Mouse (Mus musculus) frontal cortex, postnatal 25 days (tissue): ENCODE measurements at regions not wholly inside any gene's neighbourhood (a gene's known extent, or its start where the extent isn't known, plus 50 kb on each side); places are given as distances from the start of the nearest gene placed in this dataset.
"Not testable (repeated sequence)": the region's sequence is repeated elsewhere in the genome, so short reads cannot be mapped to it uniquely, and the experiment has no call there.

Experiments used
- DNase-seq, 2 experiments: peaks; one replicate each; pipeline ENCODE4 v3.0.0; 2022; ENCODE audit warnings: low spot score in 2 of 2

DNA sequence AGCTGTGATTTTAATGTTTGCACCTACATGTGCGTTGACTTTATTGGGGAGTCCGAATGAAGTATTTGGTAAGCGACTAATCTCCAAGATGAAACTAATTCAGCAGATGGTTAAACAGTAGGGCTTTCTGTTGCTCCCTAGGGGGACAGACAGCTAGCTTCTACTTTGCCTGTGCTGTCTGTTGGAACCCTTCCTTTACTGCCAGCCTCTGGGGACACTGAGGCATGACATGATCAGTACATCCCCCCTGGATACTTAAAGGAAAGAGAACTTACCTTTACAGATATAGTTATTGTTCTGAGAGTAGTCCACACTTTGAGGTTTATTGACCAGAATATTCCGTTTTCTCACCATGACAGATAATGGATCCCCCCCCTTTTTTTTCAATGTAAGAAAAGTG lies 289.8 kb upstream of the Ift57 start:
- DNase-seq = no peak

DNA sequence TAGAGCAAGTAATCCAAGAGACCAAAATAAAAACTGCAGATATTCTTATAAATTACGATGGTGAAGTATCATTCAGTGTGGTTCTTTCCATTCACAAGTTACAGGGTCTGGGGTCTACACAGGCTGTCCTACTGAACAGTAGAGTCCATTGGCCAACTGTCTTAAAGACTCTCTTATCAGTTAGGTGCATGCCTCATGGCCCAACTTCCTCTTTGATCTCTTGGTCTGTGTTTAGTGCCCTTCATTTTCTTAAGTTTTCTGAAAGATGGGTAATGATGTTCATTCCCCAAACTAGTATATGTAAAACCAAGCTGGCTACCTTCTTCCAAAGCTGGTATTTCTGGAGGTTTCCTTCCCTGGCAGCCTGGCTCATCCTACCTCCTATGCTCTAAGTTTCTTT lies 268.7 kb upstream of the Ift57 start:
- no peak for DNase-seq

DNA sequence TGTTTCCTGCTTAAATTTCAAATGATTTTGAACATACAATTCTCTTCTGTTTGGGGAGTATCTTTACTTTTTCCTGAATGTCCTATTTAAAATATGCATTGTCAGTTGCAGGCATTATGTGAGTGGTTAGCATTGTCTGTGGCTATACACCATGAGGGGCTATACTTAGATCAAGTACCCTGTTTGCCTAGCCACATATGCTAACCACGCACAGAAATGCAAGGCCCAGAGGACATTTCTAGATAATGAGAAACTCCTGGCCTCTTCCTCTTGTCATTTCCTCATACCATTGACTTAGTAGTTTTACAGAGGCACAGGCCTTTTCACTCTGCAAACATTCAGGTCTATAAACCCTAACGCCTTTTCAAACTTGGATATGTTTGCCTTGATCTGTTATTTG lies 267.1 kb upstream of the Ift57 start:
- DNase-seq = no peak

DNA sequence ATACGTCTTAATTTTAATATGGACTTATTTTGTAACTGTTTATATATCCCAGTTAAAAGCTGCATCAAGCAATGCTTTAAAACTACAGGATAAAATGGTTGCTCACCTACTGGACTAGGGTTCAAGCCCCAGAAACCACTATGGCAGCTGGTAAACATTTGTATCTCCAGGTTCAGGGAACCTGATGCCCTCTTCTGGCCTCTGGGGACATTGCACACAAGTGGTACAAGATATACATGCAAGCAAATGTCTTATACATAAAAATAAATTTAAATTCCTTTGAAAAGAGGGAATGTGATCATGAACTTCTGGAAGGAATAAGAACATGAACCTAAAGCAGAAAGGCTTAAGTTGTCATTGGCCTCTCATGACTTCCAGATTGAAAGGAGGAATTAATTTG lies 257.8 kb upstream of the Ift57 start:
- DNase-seq = no peak

DNA sequence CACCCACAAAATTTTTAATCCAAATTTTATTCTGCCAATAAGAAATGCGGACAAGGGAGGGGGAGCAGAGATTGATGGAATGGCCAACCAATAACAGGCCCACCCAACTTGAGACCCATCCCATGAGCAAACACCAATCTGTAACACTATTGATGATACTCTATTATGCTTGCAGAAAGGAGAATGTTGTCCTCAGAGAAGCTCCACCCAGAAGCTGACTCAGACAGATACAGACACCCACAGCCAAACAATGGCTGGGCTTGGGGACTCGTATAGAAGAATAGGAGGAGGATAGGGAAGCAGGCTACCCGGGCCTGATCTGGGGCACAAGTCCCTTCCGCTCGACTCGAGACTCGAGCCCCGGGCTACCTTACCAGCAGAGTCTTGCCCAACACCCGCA lies 251.7 kb upstream of the Ift57 start:
- not testable (repeated sequence) for DNase-seq

DNA sequence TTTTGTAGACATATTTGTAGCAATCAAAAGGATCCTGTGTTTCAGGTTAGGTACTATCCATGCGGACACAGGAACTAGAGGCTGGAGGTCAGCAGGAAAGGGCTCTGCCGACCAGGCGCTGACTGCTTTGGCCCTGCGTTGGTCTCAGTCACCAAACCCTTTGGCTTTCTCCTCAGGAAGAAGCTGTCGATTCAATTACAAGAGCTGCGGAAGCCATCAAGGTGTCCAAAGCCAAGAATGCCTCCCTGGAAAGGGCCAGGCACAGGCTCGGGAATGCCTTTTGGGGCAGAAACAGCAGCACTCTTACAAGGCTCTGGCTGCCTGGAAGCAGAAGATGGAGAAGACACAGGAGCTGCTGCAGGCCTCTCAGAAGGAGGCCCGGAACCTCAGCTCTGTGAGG lies 205.2 kb upstream of the Ift57 start:
- DNase-seq = no peak

DNA sequence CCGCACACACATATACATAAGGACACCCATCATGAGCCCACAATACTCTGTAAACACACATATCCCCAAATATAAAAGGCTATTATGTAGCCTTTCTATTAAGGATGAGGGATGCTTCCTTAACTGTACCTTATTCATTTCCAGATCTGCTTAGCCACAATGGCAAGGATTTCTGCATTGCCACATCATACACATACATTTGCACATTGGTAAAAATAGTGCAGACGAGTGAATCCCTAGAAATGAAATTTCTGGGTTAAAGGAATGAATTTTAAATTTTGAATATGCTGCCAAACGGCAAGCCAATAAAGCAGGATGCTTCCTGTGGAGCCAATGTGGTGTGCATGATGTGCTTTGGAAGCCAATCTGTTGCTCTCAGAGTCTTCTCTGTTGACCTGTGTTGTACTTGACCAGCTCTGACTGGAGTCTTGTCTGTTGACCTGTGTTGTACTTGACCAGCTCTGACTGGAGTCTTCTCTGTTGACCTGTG lies 201.5 kb upstream of the Ift57 start:
- no peak for DNase-seq

DNA sequence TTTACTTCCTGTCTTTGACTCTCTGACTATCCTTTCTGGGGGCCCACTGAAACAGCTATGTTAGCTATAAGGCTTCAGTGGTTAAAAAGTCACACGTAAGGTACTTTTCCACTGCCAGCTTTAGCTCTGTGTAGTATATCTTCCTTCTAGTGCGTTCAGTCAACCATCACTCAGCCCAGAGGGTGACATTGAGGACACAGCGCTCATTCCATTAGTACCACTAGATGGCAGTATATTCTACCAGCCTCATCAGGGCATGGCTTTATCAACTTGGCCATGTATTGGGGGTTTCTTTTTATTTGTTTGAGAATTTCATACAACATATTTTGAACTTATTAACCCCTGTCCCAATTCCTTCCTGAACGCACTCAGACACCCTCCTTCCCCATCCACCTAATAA lies 198.2 kb upstream of the Ift57 start:
- DNase-seq = no peak

DNA sequence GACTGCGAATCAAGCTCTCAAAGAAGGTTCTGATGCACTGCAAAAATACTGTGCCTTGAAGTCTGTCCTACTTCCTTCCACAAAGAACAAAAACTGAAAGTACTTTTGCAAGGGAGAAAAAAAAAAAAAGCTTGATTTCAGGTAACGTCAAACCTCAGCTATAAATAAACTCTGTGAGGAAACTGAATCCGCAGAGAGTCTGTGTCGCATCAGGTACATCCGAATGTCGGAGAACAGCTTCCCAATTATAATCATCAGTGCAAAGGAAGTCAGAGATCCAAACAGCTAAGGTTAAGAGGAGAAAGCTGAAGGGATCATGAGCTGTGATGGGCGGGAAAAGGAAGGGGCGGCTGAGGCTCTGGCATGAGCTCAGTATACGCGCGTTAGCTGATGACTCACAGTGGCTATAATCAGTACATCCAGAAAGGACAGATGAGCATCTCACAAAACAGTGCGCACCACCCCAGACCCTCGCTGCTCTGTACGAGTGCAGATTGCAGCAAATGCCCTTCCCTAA lies 195.1 kb upstream of the Ift57 start:
- peak in 1 of 2 experiments; percentile 27 for DNase-seq

DNA sequence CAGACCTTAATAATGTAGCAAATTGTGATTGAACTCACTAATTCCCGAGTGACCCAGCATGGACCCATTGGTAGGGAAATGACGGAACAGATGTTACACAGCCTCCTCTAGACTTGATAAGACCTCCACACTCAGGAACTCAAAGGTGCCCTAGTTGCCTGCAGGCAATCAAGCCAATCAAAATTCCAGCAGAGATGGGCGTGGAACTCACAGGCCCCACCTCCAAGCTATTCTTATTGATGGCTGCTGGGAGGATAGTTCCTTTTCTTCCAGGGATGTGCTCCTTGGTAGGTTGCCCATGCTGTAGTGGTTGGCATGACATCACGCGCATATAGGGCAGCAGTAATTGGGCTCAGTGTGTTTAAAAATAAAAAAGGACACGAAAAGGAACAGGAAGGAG lies 194.4 kb upstream of the Ift57 start:
- DNase-seq = no peak

DNA sequence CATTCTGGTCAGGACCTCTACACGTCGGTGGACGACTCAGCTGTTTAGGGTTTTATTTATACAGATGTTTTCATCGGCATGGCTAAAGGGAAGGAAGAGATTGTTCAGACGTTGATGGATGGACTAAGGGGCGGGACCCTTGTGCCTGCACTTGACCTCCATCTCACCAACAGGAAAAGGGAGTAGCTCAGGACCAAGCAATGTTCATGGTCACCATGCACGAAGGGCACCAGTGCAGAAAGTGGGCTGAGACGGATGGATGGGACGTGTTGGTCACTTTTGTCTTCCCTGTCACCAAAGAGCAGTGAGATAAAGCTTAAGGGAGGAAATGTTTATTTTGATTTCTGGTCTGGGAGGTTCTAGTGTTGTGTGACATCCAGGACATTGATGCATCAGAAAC lies 193.8 kb upstream of the Ift57 start:
- no peak for DNase-seq

DNA sequence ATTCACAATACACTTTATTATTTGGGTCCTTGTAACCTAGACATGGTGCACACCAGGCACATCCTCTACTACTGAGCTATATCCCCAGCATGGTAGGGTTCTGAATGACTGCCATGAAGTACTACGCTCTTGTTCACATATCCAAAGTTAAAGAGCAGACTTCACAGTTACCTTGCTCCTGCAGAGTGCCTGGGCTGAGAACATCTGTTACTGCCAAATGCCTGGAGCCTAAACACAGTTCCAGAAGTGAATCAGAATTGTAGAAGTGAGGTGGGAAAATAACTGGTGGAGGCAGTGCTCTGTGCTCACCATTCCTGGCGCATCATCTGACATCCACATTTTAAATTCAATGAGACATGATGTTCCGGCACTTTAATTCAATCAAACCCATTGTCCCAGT lies 180.2 kb upstream of the Ift57 start:
- DNase-seq = no peak

DNA sequence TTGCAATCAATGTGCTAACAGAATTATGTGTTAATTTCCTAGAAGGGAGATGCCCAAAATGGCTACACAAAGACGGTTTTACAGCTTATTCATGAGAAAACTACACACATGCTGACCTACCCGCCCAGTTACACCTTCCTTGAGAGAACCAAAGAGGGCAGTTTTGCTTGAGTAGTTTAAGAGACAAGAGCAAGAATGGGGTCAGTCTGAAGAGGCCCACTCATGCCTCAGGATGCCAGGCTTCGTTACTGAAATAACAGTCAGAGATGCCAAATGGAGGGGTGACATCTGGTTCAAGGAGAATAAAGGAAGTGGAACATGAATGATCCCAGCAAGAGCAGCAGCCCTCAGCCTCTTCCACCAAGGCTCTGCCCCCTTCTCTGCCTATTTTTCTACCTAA lies 178.6 kb upstream of the Ift57 start:
- no peak for DNase-seq

DNA sequence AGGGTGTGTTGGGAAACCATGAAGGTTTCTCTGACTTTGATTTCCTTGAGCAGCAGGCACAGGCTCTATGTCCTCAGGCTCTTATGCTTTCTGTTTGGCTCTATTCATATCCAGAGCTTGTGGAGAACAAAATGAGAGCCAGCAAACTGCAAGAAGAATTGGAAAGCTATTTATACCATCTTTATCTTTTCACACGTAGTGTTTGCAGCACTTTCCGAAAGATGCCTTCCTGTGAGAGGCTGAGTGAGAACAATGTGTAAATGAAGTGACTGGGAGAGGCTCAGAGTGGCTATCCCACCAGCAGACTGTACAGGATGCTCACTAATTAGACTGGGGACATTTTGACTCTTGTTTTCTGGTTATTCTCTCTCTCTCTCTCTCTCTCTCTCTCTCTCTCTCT lies 177.3 kb upstream of the Ift57 start:
- no peak for DNase-seq

DNA sequence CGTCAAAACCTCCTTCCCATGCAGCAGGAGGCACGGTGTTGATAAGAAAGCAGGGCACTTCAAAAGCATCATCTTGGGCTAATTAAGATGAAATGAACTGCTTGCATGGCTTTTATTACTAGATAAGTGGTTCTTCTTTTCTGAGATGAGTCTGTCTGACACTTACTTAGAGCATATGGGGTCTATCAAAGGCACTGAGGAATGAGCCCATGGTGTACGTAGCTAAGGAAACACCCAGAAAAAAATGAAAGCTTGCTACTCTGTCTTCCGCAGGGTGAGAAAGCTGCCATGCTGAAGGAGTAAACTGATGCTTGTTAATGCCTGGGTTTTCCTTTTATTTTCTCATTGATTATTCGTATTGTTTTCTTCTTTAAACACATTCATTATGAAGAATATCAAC lies 176.5 kb upstream of the Ift57 start:
- DNase-seq = no peak

DNA sequence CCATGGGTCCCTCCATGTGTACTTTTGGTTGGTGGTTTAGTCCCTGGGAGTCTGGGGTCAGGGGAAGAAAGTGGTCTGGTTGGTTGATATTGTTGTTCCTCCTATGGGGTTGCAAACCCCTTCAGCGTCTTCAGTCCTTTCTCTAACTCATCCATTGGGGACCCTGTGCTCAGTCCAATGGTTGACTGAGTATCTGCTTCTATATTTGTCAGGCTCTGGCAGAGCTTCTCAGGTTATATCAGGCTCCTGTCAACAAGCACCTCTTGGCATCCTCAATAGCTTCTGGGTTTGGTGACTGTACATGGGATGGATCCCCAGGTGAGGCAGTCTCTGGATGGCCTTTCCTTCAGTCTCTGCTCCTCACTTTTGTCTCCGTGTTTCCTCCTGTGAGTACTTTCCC lies 170.4 kb upstream of the Ift57 start:
- DNase-seq = not testable (repeated sequence)

DNA sequence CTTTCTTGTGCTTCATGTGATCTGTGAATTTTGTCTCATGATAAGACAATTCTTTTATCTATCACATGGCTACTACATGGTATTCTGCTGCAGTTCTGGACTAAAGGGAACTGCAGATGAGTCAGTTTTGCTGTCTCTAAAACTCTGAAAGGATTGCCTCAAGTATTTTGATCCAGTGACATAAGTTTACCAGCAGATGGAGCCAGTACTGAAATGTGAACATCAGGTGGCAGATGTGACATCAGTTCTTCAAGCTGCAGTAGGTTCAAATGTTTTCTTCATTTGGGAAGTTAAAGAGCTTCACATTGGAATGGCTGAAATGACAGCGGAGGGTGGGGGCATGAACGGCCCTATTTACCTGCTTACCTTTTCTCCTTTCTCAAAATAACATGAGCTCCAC lies 170.0 kb upstream of the Ift57 start:
- DNase-seq = no peak

DNA sequence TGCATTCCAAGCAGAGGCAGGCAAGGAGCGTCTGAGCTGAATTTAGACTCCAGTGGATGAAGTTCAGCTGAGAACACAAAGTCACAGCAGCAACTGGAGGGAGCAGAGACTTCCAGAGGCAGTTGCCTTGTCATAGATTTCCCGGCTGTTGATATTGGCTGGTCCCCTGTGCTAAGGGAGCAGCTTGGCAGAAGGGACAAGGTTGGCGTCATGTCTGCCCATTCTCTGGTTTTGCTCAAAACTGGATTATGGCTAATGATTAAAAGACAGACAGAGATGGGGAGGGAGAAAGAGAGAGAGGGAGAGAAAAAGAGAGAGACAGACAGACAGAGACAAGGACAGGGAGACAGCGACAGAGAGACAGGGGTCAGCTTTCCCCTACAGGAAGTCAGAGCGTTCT lies 169.0 kb upstream of the Ift57 start:
- DNase-seq = no peak

DNA sequence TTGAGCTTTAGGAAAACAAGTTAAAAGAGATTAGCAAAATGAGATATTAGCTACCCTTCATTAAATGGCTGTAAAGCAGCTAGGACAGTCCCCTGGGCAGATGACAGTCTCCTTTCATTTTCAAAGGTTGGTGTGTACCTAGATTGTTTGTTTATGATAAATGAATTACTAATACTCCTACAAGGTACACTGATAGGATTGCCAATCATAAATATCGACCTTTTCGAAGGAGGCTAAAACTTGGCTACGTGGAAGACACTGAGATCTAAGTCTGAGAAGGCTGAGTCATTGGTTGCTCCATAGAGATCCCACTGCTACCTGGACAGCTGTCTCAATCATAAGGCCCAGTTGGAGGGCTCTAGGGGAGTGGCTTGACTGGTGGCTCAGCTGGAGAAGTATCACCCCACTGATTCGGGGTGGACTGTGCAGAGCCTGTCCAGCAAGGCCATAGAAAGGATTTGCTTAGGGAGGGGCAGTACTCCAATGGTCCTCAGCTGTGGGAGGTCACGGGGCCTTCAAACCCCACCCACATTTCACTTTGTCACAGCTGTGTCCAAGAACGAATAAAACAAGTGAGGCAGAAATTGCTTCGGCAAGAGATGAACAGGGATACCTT lies 166.9 kb upstream of the Ift57 start:
- no peak for DNase-seq

DNA sequence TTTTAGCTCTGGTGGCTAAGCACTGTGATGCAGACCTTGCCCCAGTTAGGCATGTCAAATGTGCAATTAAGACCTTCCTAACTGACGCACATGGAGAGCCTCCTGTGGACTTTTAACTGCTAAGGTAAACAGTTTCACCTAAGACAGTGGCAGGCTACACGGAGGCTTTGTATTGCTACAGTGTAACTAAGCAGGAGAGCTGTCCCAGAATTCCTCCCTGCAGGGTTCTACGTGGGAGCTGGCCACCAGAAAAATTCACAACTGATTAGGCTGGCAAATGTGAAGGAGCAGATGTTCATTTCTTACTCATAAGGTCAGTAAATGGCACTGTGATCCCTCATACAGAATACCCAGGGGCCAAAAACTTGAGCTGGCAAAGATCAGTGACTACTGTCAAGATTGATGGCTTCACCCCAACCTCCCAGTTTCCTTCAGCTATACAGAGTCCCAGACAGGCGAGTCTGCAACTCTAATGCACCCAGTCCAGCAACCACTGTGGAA lies 165.5 kb upstream of the Ift57 start:
- DNase-seq = no peak

DNA sequence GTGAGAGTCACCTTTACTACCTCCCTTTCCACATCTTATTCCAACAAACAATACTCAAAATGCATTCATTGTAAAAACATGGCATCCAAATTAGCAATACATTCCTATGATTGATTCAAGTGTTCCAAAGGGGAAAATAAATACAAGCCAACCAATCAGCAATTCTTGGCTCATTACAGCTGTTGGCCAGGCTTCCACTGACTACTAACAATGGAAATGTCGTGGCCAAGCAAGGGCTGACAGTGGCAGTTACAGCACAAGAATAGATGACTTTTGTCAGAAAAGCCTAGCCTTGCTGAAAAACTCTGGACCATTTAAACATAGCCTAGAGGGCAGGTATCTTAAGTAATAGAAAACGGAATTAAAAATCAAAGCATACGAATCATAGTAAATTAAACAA lies 148.8 kb upstream of the Ift57 start:
- no peak for DNase-seq

DNA sequence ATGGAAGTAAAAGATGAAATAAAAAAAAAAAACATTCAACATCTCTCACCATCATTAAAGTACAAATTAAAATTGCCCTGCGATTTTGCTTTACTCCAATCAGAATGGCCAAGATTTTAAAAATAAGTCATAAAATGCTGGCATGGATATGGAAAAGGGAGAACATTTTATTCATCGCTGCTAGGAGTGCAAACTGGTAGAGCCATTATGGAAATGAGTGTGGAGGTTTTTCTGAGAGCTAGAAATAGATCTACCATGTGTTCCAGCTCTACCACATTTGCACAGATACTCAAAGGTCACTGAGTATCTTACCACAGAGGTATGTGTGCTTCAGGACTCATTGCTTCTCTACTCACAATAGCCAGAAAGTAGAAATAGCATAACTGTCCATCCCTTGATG lies 129.0 kb upstream of the Ift57 start:
- no peak for DNase-seq

DNA sequence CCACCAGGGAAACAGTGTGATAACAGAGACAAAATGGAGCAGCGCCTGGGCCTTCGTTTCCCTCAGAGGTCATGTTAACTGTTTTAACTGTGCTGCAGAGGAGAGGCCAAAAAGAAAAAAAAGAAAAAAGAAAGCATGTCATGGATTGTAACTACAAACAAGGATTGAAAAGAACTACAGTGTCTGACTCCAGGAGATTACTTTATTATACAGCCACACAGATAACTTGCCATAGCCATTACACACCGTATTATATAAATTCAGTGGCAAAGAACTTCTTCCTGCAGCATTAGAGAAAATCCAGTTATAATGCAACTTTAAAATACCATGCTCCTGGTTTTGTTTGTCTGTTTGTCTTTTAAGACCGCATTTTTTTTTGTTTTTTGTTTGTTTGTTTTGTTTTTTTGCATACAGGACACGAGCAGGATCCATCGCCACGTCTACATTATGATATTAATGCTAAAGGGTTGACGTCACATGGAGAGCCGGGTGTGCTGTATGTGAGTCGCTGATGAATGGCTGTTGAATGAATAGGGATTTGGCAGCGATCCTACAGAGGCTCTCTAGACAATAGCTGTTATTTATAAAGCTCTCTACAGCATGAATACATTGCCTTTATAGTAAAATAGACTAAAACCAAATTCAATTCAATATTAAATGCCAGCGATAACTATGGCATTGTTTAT lies 126.4 kb upstream of the Ift57 start:
- DNase-seq = no peak

DNA sequence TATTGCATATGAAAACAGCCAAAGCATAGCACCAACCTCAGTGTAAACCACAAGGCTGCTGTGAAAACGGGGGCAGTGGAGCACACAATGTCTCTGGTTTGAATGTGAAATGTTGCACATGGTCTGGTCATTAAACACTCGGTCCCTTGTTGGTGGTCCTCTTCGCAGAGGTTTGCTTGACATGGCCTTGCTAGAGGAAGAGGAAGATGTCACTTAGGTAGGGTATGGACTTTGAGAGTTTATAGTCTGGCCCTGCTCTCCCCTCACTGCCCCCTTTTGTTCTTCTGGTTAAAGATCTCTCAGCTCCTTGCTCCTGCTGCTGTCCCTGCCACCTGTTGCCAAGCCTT lies 125.9 kb upstream of the Ift57 start:
- DNase-seq = no peak
